Mouse (Mus musculus) heart, embryonic 16.5 days (tissue): ENCODE measurements at regions not wholly inside any gene's neighbourhood (a gene's known extent, or its start where the extent isn't known, plus 50 kb on each side); places are given as distances from the start of the nearest gene placed in this dataset.

ENCODE experiments used
- ATAC-seq: fragments of 200-750 bp; cut with Nextera tagmentation; replicated peaks from 2 replicates; pipeline ENCODE4 v1.8.0; 2017; ENCODE audit warnings: moderate number of reproducible peaks; ENCODE audit not compliant: insufficient read depth, low FRiP score; ENCODE audit errors: extremely low read depth
- H3K27ac ChIP-seq: fragments of 300-500 bp; sonication (generic); 2 replicates; pipeline ENCODE4 v1.5.1; 2014; ENCODE audit warnings: mild to moderate bottlenecking, low read length, control low read depth, moderate library complexity
- H3K27me3 ChIP-seq: fragments of 300-500 bp; sonication (generic); 2 replicates; pipeline ENCODE4 v1.6.1; 2014; ENCODE audit warnings: low read length, mixed read lengths; ENCODE audit not compliant: control insufficient read depth, insufficient read depth
- H3K36me3 ChIP-seq: fragments of 300-500 bp; sonication (generic); 2 replicates; pipeline ENCODE4 v1.6.1; 2014; ENCODE audit not compliant: control insufficient read depth, insufficient read depth
- H3K4me1 ChIP-seq: fragments of 300-500 bp; sonication (generic); 2 replicates; pipeline ENCODE4 v1.6.1; 2014; ENCODE audit warnings: low read length, mixed read lengths; ENCODE audit not compliant: control insufficient read depth, insufficient read depth
- H3K4me2 ChIP-seq: fragments of 300-500 bp; sonication (generic); 2 replicates; pipeline ENCODE4 v1.6.1; 2014; ENCODE audit warnings: low read depth, mild to moderate bottlenecking, control low read depth, low read length
- H3K4me3 ChIP-seq: fragments of 300-500 bp; sonication (generic); 2 replicates; pipeline ENCODE4 v1.5.1; 2014; ENCODE audit warnings: mild to moderate bottlenecking, control low read depth, low read length
- H3K9ac ChIP-seq: fragments of 300-500 bp; sonication (generic); 2 replicates; pipeline ENCODE4 v1.6.1; 2014; ENCODE audit warnings: low read length, control low read depth
- H3K9me3 ChIP-seq: fragments of 300-500 bp; sonication (generic); replicated peaks from 2 replicates; pipeline ENCODE4 v1.6.1; 2016; ENCODE audit warnings: low read length; ENCODE audit not compliant: control insufficient read depth
- WGBS: fragments of 180-500 bp; shearing (Covaris S2); extraction: QIAGEN DNeasy Blood & Tissue Kit; methylation state at CpG from one replicate; pipeline ENCODE4 v1.1.7; 2014; 5-methylcytosine and 5-hydroxymethylcytosine counted together

GRCm38 (mm10) chr13:106471264-106471663 lies 465.5 kb downstream of the Ipo11 start:
- Histone ChIP-seq H3K9ac (no peak overlapping the region), H3K9me3 (no peaks in the 10 kb centered on the region), H3K27ac (no peak overlapping the region), H3K4me1 (no peaks in the 10 kb centered on the region), H3K4me3 (no peak overlapping the region), H3K27me3 (no peaks in the 10 kb centered on the region), H3K4me2 (no peak overlapping the region), H3K36me3 (no peaks in the 10 kb centered on the region)
- WGBS, result 55% methylated on average over 4 of the region's 4 CpGs
- ATAC-seq, result no peak

- Histone ChIP-seq H3K36me3 (no peaks in the 10 kb centered on the region), H3K4me2 (no peak overlapping the region), H3K9me3 (no peaks in the 10 kb centered on the region), H3K9ac (no peak overlapping the region), H3K27me3 (no peaks in the 10 kb centered on the region), H3K4me1 (no peaks in the 10 kb centered on the region), H3K27ac (no peak overlapping the region), H3K4me3 (no peak overlapping the region)
- ATAC-seq, result no peak
- WGBS, result 76% methylated on average over 6 of the region's 6 CpGs
Measured at GRCm38 (mm10) chr13:106454366-106454927, 482.3 kb downstream of the Ipo11 start.

GRCm38 (mm10) chr13:106432165-106432564 lies 504.6 kb downstream of the Ipo11 start:
- H3K4me3 ChIP-seq, result no peak overlapping the region
- H3K36me3 ChIP-seq, result no peaks in the 10 kb centered on the region
- H3K9ac ChIP-seq, result no peak overlapping the region
- 58% methylated on average over 3 of the region's 3 CpGs for WGBS
- no peak for ATAC-seq
- no peaks in the 10 kb centered on the region for H3K27me3 ChIP-seq
- H3K4me2 ChIP-seq, result no peak overlapping the region
- no peaks in the 10 kb centered on the region for H3K4me1 ChIP-seq
- no peak overlapping the region for H3K27ac ChIP-seq
- H3K9me3 ChIP-seq, result no peaks in the 10 kb centered on the region

GRCm38 (mm10) chr13:106406608-106407038 lies 530.1 kb downstream of the Ipo11 start:
- no peak for ATAC-seq
- Histone ChIP-seq H3K27me3 (no peaks in the 10 kb centered on the region), H3K9ac (no peak overlapping the region), H3K36me3 (no peaks in the 10 kb centered on the region), H3K4me2 (no peak overlapping the region), H3K4me1 (no peaks in the 10 kb centered on the region), H3K27ac (no peak overlapping the region), H3K4me3 (no peak overlapping the region), H3K9me3 (no peaks in the 10 kb centered on the region)
- 41% methylated on average over 1 of the region's 1 CpGs for WGBS

GRCm38 (mm10) chr13:106392642-106393041 lies 544.1 kb downstream of the Ipo11 start:
- Histone ChIP-seq H3K36me3 (no peaks in the 10 kb centered on the region), H3K4me3 (no peak overlapping the region), H3K27ac (no peak overlapping the region), H3K4me1 (no peaks in the 10 kb centered on the region), H3K4me2 (no peak overlapping the region), H3K27me3 (no peaks in the 10 kb centered on the region), H3K9ac (no peak overlapping the region), H3K9me3 (no peaks in the 10 kb centered on the region)
- no peak for ATAC-seq
- 82% methylated on average over 8 of the region's 8 CpGs for WGBS

- H3K27me3 ChIP-seq, result no peaks in the 10 kb centered on the region
- no peak for ATAC-seq
Measured at GRCm38 (mm10) chr13:106388634-106389033, 548.1 kb downstream of the Ipo11 start.

GRCm38 (mm10) chr13:106367589-106367988 lies 569.2 kb downstream of the Ipo11 start:
- Histone ChIP-seq H3K9ac (no peak overlapping the region), H3K36me3 (no peaks in the 10 kb centered on the region), H3K27ac (no peak overlapping the region), H3K4me3 (no peak overlapping the region), H3K9me3 (no peaks in the 10 kb centered on the region), H3K4me2 (no peak overlapping the region), H3K4me1 (no peaks in the 10 kb centered on the region), H3K27me3 (no peaks in the 10 kb centered on the region)
- 77% methylated on average over 7 of the region's 7 CpGs for WGBS
- no peak for ATAC-seq

More at GRCm38 (mm10) chr13:106388634-106389033, 548.1 kb downstream of the Ipo11 start:
- no peaks in the 10 kb centered on the region for H3K9me3 ChIP-seq
- H3K4me1 ChIP-seq, result no peaks in the 10 kb centered on the region
- H3K4me3 ChIP-seq, result no peak overlapping the region
- H3K36me3 ChIP-seq, result no peaks in the 10 kb centered on the region
- H3K4me2 ChIP-seq, result no peak overlapping the region
- no peak overlapping the region for H3K9ac ChIP-seq
- WGBS, result 52% methylated on average over 4 of the region's 4 CpGs
- H3K27ac ChIP-seq, result no peak overlapping the region

GRCm38 (mm10) chr13:106352614-106353409 lies 583.9 kb downstream of the Ipo11 start:
- 78% methylated on average over 4 of the region's 4 CpGs for WGBS
- no peak for ATAC-seq
- H3K9ac ChIP-seq, result no peak overlapping the region
- H3K27me3 ChIP-seq, result no peaks in the 10 kb centered on the region
- no peak overlapping the region for H3K4me3 ChIP-seq
- no peaks in the 10 kb centered on the region for H3K9me3 ChIP-seq
- H3K27ac ChIP-seq, result no peak overlapping the region
- no peak overlapping the region for H3K4me2 ChIP-seq
- H3K4me1 ChIP-seq, result no peaks in the 10 kb centered on the region
- H3K36me3 ChIP-seq, result no peaks in the 10 kb centered on the region

- Histone ChIP-seq H3K4me1 (no peaks in the 10 kb centered on the region), H3K4me3 (no peak overlapping the region), H3K9ac (no peak overlapping the region), H3K27me3 (no peaks in the 10 kb centered on the region), H3K36me3 (no peaks in the 10 kb centered on the region), H3K27ac (no peak overlapping the region), H3K9me3 (no peaks in the 10 kb centered on the region), H3K4me2 (no peak overlapping the region)
- ATAC-seq, result no peak
Measured at GRCm38 (mm10) chr13:106332025-106332424, 604.7 kb downstream of the Ipo11 start.
